13 mouse cellular contexts compared by ENCODE assay signal in genomic region chr17:43232769-43233168, GRCm38 (mm10). TPM values are rescaled to one million over a fixed set of nuclear protein-coding genes. Genes with fewer than 3 reads are reported as not detected.
DNase-seq lines count a peak whose midpoint lies in the region; ATAC-seq lines count a peak whose summit lies in the region.
"Had no signal": no experiment of that assay in that cellular context is flagged by ENCODE, and none has a peak within 500 bp of the region (broad histone marks: within the 10 kb centered on the region; RNA-seq: fewer than 3 reads in every experiment).

No protein-coding gene starts in this region.

- no peak overlapping the region for H3K9ac ChIP-seq in liver, embryonic 11.5 days (ENCODE audit: low read depth, low read length)
- no peak overlapping the region for H3K9ac ChIP-seq in kidney, embryonic 14.5 days (ENCODE audit: low read depth, low read length)

- no peaks in the 10 kb centered on the region for H3K9me3 ChIP-seq in liver, embryonic 11.5 days (ENCODE audit: control insufficient read depth, low read length)
- H3K9me3 ChIP-seq in kidney, embryonic 14.5 days (ENCODE audit: control insufficient read depth, low read length): no peaks in the 10 kb centered on the region

- no peaks in the 10 kb centered on the region for H3K36me3 ChIP-seq in liver, embryonic 11.5 days (ENCODE audit: control insufficient read depth, insufficient read depth, low read length)
- H3K36me3 ChIP-seq in splenic B cell, adult 2 months (ENCODE audit: control insufficient read depth, insufficient read depth, low read length, poor library complexity, severe bottlenecking): no peaks in the 10 kb centered on the region
- H3K36me3 ChIP-seq in kidney, embryonic 14.5 days (ENCODE audit: control insufficient read depth, insufficient read depth, low read length): no peaks in the 10 kb centered on the region
- H3K36me3 ChIP-seq: G1E had no signal

- H3K4me1 ChIP-seq in liver, embryonic 11.5 days (replicated peaks; ENCODE audit: control insufficient read depth, insufficient read depth, low read length): no peaks in the 10 kb centered on the region
- H3K4me1 ChIP-seq in kidney, embryonic 14.5 days (ENCODE audit: control insufficient read depth, insufficient read depth, low read length): 0 out of 2 replicates have a peak, but pooled peaks cover 6% of the 10 kb centered on the region

- WGBS in liver, embryonic 11.5 days: 41% methylated on average over 6 of the region's 6 CpGs
- WGBS in kidney, embryonic 14.5 days: 61% methylated on average over 6 of the region's 6 CpGs

- peak; percentile 7 for DNase-seq in liver
- no peak for DNase-seq in liver, embryonic 11.5 days (ENCODE audit: low spot score)
- peak; percentile 35 for DNase-seq in induced T-regulatory cell, adult 2 months (ENCODE audit: low read depth)
- DNase-seq in splenic B cell, adult 2 months (ENCODE audit: low read depth, low spot score): peak; percentile 53
- DNase-seq in urinary bladder, adult 18-20 months (ENCODE audit: low spot score in 2 of 2): no peak
- no peak for DNase-seq in ovary, adult 18-20 months (ENCODE audit: low spot score)
- DNase-seq: gastrocnemius, postnatal 10 days; kidney, adult 9 months had no signal

- no peak for ATAC-seq in liver, embryonic 11.5 days (replicated peaks; ENCODE audit: low FRiP score)
- ATAC-seq in CD4-positive, CD25-positive, alpha-beta regulatory T cell, adult 4 months: peak; percentile 68
- no peak for ATAC-seq in kidney, embryonic 14.5 days (ENCODE audit: low FRiP score, low TSS enrichment)
- ATAC-seq: midbrain, embryonic 16.5 days had no signal

- no peak overlapping the region for H3K4me3 ChIP-seq in liver, embryonic 11.5 days (ENCODE audit: low read depth, low read length)
- no peak overlapping the region for H3K4me3 ChIP-seq in kidney, embryonic 14.5 days (ENCODE audit: low read length)

- H3K27ac ChIP-seq in liver, embryonic 11.5 days (ENCODE audit: low read depth, low read length): no peak overlapping the region
- no peak overlapping the region for H3K27ac ChIP-seq in kidney, embryonic 14.5 days (ENCODE audit: low read depth, low read length)

- H3K27me3 ChIP-seq in liver, embryonic 11.5 days (replicated peaks; ENCODE audit: control insufficient read depth, insufficient read depth, low read length): no peaks in the 10 kb centered on the region
- no peaks in the 10 kb centered on the region for H3K27me3 ChIP-seq in splenic B cell, adult 2 months (ENCODE audit: control insufficient read depth, insufficient read depth, low read length, poor library complexity, severe bottlenecking)
- H3K27me3 ChIP-seq in kidney, embryonic 14.5 days (ENCODE audit: control insufficient read depth, insufficient read depth, low read length): no peaks in the 10 kb centered on the region

- no peak overlapping the region for H3K4me2 ChIP-seq in liver, embryonic 11.5 days
- no peak overlapping the region for H3K4me2 ChIP-seq in kidney, embryonic 14.5 days (replicated peaks; ENCODE audit: low read depth, low read length)

RNA-seq across cellular contexts. Expression of gene Adgrf1, which starts 37.4 kb away (rescaled TPM):
- polyA plus RNA-seq in liver, embryonic 11.5 days (2014; fragmentation: Nextera tagmentation; extraction: Ambion mirVana): 0.04 and 0.08 TPM in 2 replicates
- not detected for polyA plus RNA-seq in CD4-positive, CD25-positive, alpha-beta regulatory T cell, adult 4 months (2017; shearing (Covaris generic))
- polyA plus RNA-seq in kidney, embryonic 14.5 days (2014; fragmentation: Nextera tagmentation; extraction: Ambion mirVana): 0.24 and 0.49 TPM in 2 replicates
- polyA plus RNA-seq: embryonic facial prominence, embryonic 14.5 days; G1E; midbrain, embryonic 16.5 days had no signal

Comparison
In these comparisons a context has a peak if more than half of its experiments do, and no peak if none do; other contexts are left out.
1. DNase-seq: peak in liver (single experiment), induced T-regulatory cell, adult 2 months (single experiment) and splenic B cell, adult 2 months (single experiment); none in liver, embryonic 11.5 days (single experiment), urinary bladder, adult 18-20 months (0 of 2) and ovary, adult 18-20 months (single experiment).